8 mouse cellular contexts compared by ENCODE assay signal in genomic region chr8:70833018-70833482, GRCm38 (mm10). TPM values are rescaled to one million over a fixed set of nuclear protein-coding genes. Genes with fewer than 3 reads are reported as not detected.
A peak's percentile ranks its signal among the peaks of the same experiment; 100 is the strongest.
DNase-seq lines count a peak whose midpoint lies in the region; ATAC-seq lines count a peak whose summit lies in the region.

No protein-coding gene starts in this region.

- peak; percentile 66 to 72; a peak in 3 of 4 replicates for ATAC-seq in hematopoietic stem cell, adult 5-6 weeks (replicated peaks in 1 of 2; ENCODE audit: insufficient read depth in 1 of 2, low FRiP score in 2 of 2, low TSS enrichment in 1 of 2, low read depth in 1 of 2, poor library complexity in 2 of 2, severe bottlenecking in 2 of 2)

- peak; percentile 56 for DNase-seq in gastrocnemius, adult 18-20 months (ENCODE audit: low spot score)
- DNase-seq in gastrocnemius, postnatal 10 days = no peak
- peak; percentile 43 to 58 for DNase-seq in CD8-positive naive resting alpha-beta T cell, adult 2 months (ENCODE audit: low read depth in 2 of 2, low spot score in 2 of 2)
- DNase-seq in lung, postnatal 10 days = peak; percentile 73
- no peak for DNase-seq in right cerebral cortex, adult 2 months (ENCODE audit: low spot score in 2 of 2)
- DNase-seq in layer of hippocampus, postnatal 36 days = no peak
- no peak for DNase-seq in layer of hippocampus, adult 8-10 months (ENCODE audit: low spot score in 2 of 2)

RNA-seq across cellular contexts. Expression of gene Arrdc2, which starts 6.5 kb away (rescaled TPM):
- 100 to 1,000 TPM in 1 of 2 experiments, 10 to 100 TPM in 1; 58.3 to 202 TPM for total RNA-seq in gastrocnemius, adult 18-20 months (2021)
- total RNA-seq in gastrocnemius, postnatal 10 days (2021) = 10 to 100 TPM in 1 of 2 experiments, 1 to 10 TPM in 1; 4.3 to 27.1 TPM
- total RNA-seq in hematopoietic stem cell, adult 5-6 weeks (2017) = 8.6 and 8.8 TPM in 2 replicates
- total RNA-seq in layer of hippocampus, postnatal 36 days (2021) = 10 to 100 TPM; 18.5 to 25.6 TPM
- 10 to 100 TPM; 14.8 to 25.8 (median 21.3) TPM for total RNA-seq in layer of hippocampus, adult 8-10 months (2022)

RNA-seq across cellular contexts. Expression of gene Il12rb1, which starts 24.8 kb away (rescaled TPM):
- total RNA-seq in gastrocnemius, adult 18-20 months (2021) = under 1 TPM in 1 of 2 experiments, not detected in 1; 0.07 TPM
- total RNA-seq in gastrocnemius, postnatal 10 days (2021) = under 1 TPM; 0.16 to 0.23 TPM
- 6.1 and 9.8 TPM in 2 replicates for total RNA-seq in hematopoietic stem cell, adult 5-6 weeks (2017)
- under 1 TPM; 0.56 to 0.87 TPM for total RNA-seq in layer of hippocampus, postnatal 36 days (2021)
- total RNA-seq in layer of hippocampus, adult 8-10 months (2022) = 1 to 10 TPM in 1 of 4 experiments, under 1 TPM in 3; 0.83 to 1.1 (median 0.85) TPM

RNA-seq across cellular contexts. Expression of gene Mast3, which starts 28.2 kb away (rescaled TPM):
- total RNA-seq in gastrocnemius, adult 18-20 months (2021) = 1 to 10 TPM; 2.7 TPM
- total RNA-seq in gastrocnemius, postnatal 10 days (2021) = 1 to 10 TPM; 7.2 to 8.9 TPM
- total RNA-seq in hematopoietic stem cell, adult 5-6 weeks (2017) = 14.4 and 28.0 TPM in 2 replicates
- total RNA-seq in layer of hippocampus, postnatal 36 days (2021) = 100 to 1,000 TPM; 452 to 459 TPM
- 100 to 1,000 TPM; 340 to 427 (median 396) TPM for total RNA-seq in layer of hippocampus, adult 8-10 months (2022)

RNA-seq across cellular contexts. Expression of gene Kcnn1, which starts 30.0 kb away (rescaled TPM):
- total RNA-seq in gastrocnemius, adult 18-20 months (2021) = 10 to 100 TPM; 18.2 to 21.1 TPM
- total RNA-seq in gastrocnemius, postnatal 10 days (2021) = 1 to 10 TPM; 3.7 to 3.8 TPM
- 0.56 and 1.5 TPM in 2 replicates for total RNA-seq in hematopoietic stem cell, adult 5-6 weeks (2017)
- 10 to 100 TPM; 16.9 to 17.7 TPM for total RNA-seq in layer of hippocampus, postnatal 36 days (2021)
- total RNA-seq in layer of hippocampus, adult 8-10 months (2022) = 10 to 100 TPM; 16.5 to 20.0 (median 16.6) TPM

RNA-seq across cellular contexts. Expression of gene Ccdc124, which starts 40.7 kb away (rescaled TPM):
- 10 to 100 TPM; 72.6 to 76.5 TPM for total RNA-seq in gastrocnemius, adult 18-20 months (2021)
- total RNA-seq in gastrocnemius, postnatal 10 days (2021) = 10 to 100 TPM; 42.8 to 45.0 TPM
- total RNA-seq in hematopoietic stem cell, adult 5-6 weeks (2017) = 18.0 and 20.1 TPM in 2 replicates
- total RNA-seq in layer of hippocampus, postnatal 36 days (2021) = 10 to 100 TPM; 83.4 to 95.4 TPM
- 10 to 100 TPM; 69.8 to 87.9 (median 78.7) TPM for total RNA-seq in layer of hippocampus, adult 8-10 months (2022)

Comparison
In these comparisons a context has a peak if more than half of its experiments do, and no peak if none do; other contexts are left out.
1. DNase-seq: peak in gastrocnemius, adult 18-20 months (single experiment), CD8-positive naive resting alpha-beta T cell, adult 2 months (2 of 2) and lung, postnatal 10 days (single experiment); none in gastrocnemius, postnatal 10 days (single experiment), right cerebral cortex, adult 2 months (0 of 2), layer of hippocampus, postnatal 36 days (0 of 2) and layer of hippocampus, adult 8-10 months (0 of 2).
2. RNA of gene Mast3, which starts 28.2 kb away (total RNA-seq): 452 to 459 TPM in layer of hippocampus, postnatal 36 days and 340 to 427 TPM in layer of hippocampus, adult 8-10 months; 14.4 to 28.0 TPM in hematopoietic stem cell, adult 5-6 weeks, 7.2 to 8.9 TPM in gastrocnemius, postnatal 10 days and 2.7 TPM in gastrocnemius, adult 18-20 months; every median in the first group is over 10 times any median in the second.